Mouse (Mus musculus) natural killer cell, adult 2 months (primary cell): ENCODE results near the gene Fuca1.
"Not testable (repeated sequence)": the region's sequence is repeated elsewhere in the genome, so short reads cannot be mapped to it uniquely, and the experiment has no call there.

Source experiments
- DNase-seq, 2 experiments: peaks; one replicate each; pipeline ENCODE4 v3.0.0; 2022; ENCODE audit warnings: low spot score in 2 of 2

Fuca1 gene

GRCm38 (mm10) chr4:135976146-135976545 is 55.6 kb downstream of the Fuca1 start:
- no peak for DNase-seq

- DNase-seq, result not testable (repeated sequence)
These were observed 59.7 kb downstream of the Fuca1 start for GRCm38 (mm10) chr4:135980223-135980622.

GRCm38 (mm10) chr4:135981524-135982063 is 61.1 kb downstream of the Fuca1 start:
- no peak for DNase-seq

GRCm38 (mm10) chr4:135984556-135984955 is 64.0 kb downstream of the Fuca1 start:
- DNase-seq, result no peak

- no peak for DNase-seq
These were observed 64.7 kb downstream of the Fuca1 start for GRCm38 (mm10) chr4:135985193-135985592.

GRCm38 (mm10) chr4:135985769-135986168 is 65.2 kb downstream of the Fuca1 start:
- DNase-seq, result no peak

GRCm38 (mm10) chr4:135986301-135986942 is 65.9 kb downstream of the Fuca1 start:
- DNase-seq, result peak in 1 of 2 experiments; percentile 22

- peak; percentile 92 to 93 for DNase-seq
These were observed 66.6 kb downstream of the Fuca1 start, which contains the start of gene Pithd1 for GRCm38 (mm10) chr4:135986943-135987710. Gene Pithd1, minus strand, starts transcription at chr4:135987264.

GRCm38 (mm10) chr4:135987714-135988113 is 67.2 kb downstream of the Fuca1 start:
- DNase-seq, result no peak
